Mouse (Mus musculus): Measurements from ENCODE around the gene Npb. TPM values are rescaled to one million over a fixed set of nuclear protein-coding genes. Genes with fewer than 3 reads are reported as not detected.
"Not testable (repeated sequence)": the region's sequence is repeated elsewhere in the genome, so short reads cannot be mapped to it uniquely, and the experiment has no call there.

The Npb gene
- total RNA-seq (2021), result not detected

DNA sequence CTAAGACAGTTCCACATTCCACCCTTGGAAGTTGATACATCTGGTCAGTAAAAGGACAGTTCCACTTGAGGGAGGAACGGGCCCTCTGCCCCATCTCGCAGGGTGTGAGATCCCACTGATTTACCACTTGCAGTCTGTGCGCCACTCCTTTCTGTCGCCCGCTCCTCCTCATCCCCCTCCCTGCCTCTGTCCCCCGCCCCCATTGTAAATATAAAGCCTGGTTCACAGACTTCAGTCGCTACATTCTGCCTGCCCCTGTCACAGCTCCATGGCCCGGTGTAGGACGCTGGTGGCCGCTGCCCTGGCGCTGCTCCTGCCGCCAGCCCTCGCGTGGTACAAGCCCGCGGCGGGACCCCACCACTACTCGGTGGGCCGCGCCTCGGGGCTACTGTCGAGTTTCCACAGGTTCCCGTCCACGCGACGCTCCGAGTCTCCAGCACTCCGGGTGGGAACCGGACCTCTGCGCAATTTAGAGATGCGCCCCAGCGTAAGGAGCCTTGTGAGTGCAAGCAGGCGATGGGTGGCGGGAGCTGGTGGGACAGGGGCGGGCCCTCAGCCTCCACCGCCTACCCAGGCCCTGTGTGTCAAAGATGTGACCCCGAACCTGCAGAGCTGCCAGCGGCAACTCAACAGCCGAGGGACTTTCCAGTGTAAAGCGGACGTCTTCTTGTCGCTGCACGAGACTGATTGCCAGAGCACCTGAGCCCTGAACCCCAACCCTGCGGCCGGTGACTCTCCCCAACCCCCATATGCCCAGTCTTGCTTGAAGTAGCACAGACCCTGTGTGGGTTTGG is at the start of gene Npb:
Gene Npb (plus strand): TSS at position 237 of the 794 bp plus-strand sequence.
- DNase-seq (ENCODE audit: extremely low spot score in 1 of 2, low spot score in 2 of 2), result no peak
- intact Hi-C loops (cut with DNase I), result no loop called here

DNA sequence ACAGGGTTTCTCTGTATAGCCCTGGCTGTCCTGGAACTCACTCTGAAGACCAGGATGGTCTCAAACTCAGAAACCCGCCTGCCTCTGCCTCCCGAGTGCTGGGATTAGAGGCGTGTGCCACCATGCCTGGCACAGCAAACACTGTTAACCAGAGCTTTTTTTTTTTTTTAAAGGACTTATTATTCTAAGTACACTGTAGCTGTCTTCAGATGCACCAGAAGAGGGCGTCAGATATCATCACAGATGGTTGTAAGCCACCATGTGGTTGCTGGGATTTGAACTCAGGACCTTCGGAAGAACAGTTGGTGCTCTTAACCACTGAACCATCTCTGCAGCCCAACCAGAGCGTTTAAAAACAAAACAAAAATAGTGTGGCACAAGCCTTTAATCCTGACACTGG is 49.4 kb upstream of the Npb start:
- DNase-seq (ENCODE audit: extremely low spot score in 1 of 2, low spot score in 2 of 2); intact Hi-C loops (cut with DNase I): not testable (repeated sequence)

DNA sequence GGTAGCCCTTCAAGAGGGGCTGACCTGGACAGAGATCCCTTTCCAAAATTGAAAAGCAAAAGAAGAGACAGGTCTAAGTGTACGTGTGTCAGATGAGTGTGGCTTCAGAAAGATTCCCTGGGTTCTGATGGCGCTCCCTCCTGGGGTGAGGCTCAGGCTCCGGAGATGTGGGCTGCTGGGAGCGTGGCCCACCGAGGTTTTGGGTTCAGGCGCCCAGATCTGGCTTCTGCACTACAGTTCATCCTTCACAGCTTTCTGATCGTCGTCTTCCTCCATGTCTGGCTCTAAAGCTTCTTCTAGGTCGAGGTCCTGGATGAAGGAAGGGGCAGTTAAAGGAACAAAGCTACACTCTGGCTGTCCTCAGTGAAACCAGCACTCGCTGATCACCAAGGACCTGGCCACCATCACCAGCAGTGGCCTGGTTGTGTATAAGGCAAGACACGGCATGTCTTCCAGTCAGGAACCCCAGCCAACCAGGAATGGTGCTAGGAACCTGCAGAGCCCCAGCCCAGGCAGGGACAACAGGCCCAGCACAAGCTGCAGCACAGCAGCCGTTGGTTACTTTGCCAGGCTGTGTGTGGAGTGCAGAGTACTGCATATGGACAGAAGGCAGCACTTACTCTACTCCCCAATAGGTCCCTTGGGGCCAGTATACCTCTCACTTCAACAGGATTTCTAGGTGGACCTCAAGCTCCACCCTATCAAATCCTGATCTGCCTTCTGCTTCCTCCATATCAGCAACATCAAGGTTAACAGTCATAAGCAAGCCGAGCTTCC is 47.1 kb upstream of the Npb start:
- DNase-seq (ENCODE audit: extremely low spot score in 1 of 2, low spot score in 2 of 2), result no peak
- intact Hi-C loops (cut with DNase I), result no loop called here

DNA sequence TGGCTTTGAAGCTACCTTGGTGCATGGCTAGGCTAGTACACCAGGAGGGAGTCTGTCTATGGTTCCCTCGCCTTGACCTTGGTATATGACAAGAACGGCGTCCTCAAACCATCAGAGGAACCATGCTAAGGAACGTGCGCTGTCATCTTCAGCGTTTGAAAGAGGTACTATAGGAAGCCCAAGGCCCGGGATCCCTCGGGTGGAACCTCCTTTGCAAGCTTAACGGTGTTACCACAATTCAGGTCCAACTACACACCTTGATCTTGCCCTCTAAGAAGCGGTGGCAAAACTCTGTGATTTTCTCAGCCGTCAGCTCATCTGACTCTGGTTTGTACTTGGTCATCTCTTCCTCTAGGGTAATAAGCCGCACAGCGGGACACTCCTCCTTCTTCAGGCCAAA is 45.3 kb upstream of the Npb start:
- DNase-seq (ENCODE audit: extremely low spot score in 1 of 2, low spot score in 2 of 2), result no peak
- intact Hi-C loops (cut with DNase I), result no loop called here

DNA sequence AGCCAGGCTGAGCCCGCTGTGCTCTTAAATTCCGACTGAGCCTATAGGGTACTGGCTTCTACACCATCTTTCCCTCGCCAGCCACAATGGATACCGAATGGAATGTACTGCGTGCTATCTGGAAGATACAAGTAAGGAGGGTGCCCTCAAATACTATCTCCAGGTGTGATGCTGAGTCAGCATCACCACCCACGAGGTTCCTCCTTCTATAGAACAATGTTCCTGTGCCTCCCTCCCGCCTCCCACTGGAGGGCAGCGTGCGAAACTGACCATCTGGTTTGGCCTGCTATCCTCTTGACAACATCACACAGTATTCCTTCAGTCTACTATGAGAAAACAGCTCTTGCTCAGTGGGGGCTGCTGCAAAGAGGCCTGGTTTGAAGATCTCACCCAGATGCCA is 43.2 kb upstream of the Npb start:
- no peak for DNase-seq (ENCODE audit: extremely low spot score in 1 of 2, low spot score in 2 of 2)
- intact Hi-C loops (cut with DNase I), result no loop called here

- intact Hi-C loops (cut with DNase I), result no loop called here
These were observed 40.0 kb upstream of the Npb start for GRCm38 (mm10) chr11:120568324-120568723.

DNA sequence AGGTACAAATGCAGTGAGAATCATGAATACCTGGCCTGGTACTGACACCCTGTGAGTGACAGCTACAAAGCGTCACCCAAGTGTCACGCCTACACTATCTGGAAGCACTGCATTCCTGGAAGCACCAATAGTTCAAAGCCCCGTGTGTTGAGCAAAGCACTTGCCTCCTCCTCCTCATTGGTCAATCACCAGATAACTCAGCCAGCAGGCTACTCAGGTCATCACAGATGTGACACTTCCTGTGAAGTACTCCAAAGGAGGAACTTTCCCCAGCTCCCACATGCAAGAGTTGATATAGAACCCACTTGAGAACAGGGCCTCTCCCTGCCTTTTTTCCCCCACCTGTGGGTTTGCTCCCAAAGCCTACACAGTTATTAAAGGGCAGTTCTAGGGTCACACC is 37.2 kb upstream of the Npb start:
- no peak for DNase-seq (ENCODE audit: extremely low spot score in 1 of 2, low spot score in 2 of 2)
- intact Hi-C loops (cut with DNase I), result no loop called here

More at GRCm38 (mm10) chr11:120568324-120568723, 40.0 kb upstream of the Npb start:
- DNase-seq (ENCODE audit: extremely low spot score in 1 of 2, low spot score in 2 of 2), result no peak

DNA sequence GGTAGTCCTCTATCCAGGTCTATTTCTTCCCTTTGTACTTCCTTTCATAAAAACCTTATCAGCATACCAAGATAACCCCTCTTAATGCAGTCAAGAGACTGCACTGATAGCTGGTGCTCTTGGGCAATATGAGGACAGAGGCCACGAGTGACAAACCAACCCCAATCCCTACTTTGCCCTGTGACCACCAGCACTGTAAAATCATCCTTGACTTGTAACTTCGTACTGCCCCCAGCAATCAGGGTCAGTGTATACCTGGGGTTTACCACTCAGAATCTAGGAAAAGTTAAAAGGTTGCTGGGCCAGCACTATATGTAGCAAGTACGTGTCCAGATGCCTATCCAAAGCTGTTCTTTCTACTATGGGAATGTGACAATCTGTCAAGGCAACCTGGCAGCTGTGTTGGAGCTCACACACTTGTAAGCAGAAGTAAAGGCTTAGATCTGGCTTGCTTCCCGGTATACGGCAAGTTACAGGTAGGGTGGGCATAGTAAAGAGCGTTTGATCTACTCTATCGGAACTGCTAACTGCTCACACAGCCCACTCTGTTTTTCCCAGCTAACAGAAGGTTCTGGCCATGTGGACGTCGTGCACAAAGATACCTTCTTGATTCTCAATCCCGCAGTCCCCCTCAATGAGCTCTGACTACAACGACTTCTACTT is 36.4 kb upstream of the Npb start:
- intact Hi-C loops (cut with DNase I), result loop anchor here (2.0 kb wide), 1 partner anchor 53 kb away; no protein-coding TSS in a partner anchor
- no peak for DNase-seq (ENCODE audit: extremely low spot score in 1 of 2, low spot score in 2 of 2)

DNA sequence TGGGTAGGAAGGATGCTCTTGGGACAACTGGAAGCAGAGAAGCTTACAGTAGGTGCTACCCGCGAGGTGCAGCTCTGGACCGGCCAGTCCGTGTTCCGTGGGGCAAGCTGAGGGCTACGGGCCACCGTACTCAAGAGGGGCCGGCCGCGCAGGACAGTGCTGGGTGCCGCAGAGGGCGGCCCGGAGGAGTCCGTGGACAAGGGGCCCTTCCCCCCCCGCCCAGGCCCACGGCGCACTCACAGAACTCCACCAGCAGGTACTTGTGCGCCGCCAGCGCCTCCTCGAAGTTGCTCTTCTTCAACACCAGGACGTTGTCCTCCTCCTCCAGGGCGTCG is 35.9 kb upstream of the Npb start:
- DNase-seq (ENCODE audit: extremely low spot score in 1 of 2, low spot score in 2 of 2), result no peak
- intact Hi-C loops (cut with DNase I), result loop anchor here (2.0 kb wide), 1 partner anchor 54 kb away; no protein-coding TSS in a partner anchor

DNA sequence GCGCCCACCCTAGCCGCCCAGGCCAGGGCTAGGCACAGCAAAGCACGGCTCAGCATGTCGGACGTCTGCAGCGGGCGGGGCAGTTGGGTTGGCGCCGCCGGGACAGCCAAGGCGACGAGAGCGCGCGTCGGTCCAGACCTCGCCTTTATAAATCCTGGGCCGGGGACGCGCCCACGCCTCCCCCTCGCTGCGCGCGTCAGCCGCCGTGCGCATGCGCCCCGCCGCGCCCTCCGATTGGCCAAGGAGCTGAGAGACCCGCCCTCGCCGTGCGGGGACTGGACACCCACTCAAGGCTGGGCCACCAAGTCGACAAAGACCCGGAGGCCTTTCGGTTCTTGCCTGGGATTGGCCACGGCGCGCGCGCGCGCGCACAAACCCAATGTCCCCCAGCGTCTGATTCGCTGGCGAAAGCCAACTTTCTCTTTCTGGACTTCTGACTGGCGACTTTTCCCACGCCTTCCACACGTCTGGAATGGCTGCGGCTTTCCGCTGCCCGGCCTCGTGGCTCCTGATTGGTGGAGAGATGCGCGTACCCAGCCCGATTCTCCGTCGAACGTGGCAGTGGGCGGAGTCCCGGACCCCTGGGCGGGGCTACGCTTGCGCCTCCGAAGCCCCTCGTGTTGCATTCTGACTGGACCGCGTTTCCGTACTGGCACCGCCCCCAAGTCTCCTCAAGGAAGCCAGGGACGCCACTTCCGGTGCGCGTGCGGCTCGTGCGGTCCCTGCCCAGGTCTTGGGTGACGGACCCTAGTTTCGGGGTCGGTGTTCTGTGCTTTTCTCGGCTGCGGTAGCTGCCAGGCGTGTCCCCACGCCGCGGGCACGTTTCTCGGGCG is 35.3 kb upstream of the Npb start, which contains the start of gene P4hb:
Gene P4hb (minus strand): TSS at position 502 of the 833 bp plus-strand sequence.
- intact Hi-C loops (cut with DNase I), result loop anchor here (2.0 kb wide), 1 partner anchor 54 kb away; no protein-coding TSS in a partner anchor
- peak; percentile 100 for DNase-seq (ENCODE audit: extremely low spot score in 1 of 2, low spot score in 2 of 2)

DNA sequence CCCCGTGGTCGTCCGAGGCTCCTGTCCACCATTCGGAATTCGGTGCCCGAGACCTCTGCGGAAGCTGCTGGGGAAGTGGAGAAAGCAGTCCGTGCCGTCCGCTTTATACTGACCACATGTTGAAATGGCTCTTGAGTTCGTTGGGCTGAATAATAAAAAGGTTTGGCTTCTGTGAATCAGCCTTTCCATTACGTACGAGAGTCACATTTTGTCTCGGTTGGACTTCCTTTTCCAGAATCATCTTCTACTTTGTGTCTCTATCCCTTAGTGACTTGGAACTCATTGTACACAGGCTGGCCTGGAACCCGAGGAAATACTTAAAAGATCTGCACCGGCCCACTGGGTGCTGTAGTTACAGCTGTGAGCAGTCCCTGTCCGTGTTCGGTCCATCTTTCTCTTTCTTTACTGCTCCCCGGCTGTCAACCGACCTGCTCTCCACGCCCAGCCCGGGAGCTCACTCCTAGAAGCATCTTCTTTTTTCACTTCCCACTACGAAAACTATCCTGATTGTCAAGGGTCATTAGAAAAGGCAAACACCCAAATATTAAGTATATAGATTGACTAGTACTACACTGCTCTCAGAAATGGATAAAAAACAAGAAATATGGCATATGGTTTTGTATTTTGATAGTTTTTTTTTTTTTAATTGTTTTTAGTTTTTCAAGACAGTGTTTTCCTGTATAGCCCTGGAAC is 34.5 kb upstream of the Npb start:
- intact Hi-C loops (cut with DNase I), result loop anchor here (2.0 kb wide), 1 partner anchor 55 kb away; no protein-coding TSS in a partner anchor
- no peak for DNase-seq (ENCODE audit: extremely low spot score in 1 of 2, low spot score in 2 of 2)

GRCm38 (mm10) chr11:120574278-120574600 is 34.0 kb upstream of the Npb start:
- intact Hi-C loops (cut with DNase I), result no loop called here
- DNase-seq (ENCODE audit: extremely low spot score in 1 of 2, low spot score in 2 of 2), result no peak

DNA sequence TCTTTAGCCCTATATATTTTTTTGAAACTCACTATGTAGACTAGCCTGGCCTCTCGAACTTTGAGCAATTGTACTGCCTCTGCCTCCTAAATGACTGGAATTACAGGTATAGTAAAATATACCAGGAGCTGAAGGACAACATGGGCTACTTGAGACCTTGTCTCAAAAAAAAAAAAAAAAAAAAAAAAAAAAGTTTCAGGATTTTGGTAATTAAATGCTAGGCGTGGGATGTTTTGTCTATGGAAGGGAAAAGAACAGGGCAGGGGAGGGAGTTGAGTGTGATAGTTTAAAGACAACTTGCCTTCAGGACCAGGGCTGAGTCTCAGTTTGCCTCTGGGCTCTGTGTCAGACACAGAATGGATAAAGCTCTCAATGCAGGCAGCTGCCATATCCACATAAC is 33.2 kb upstream of the Npb start:
- no peak for DNase-seq (ENCODE audit: extremely low spot score in 1 of 2, low spot score in 2 of 2)
- intact Hi-C loops (cut with DNase I), result no loop called here

DNA sequence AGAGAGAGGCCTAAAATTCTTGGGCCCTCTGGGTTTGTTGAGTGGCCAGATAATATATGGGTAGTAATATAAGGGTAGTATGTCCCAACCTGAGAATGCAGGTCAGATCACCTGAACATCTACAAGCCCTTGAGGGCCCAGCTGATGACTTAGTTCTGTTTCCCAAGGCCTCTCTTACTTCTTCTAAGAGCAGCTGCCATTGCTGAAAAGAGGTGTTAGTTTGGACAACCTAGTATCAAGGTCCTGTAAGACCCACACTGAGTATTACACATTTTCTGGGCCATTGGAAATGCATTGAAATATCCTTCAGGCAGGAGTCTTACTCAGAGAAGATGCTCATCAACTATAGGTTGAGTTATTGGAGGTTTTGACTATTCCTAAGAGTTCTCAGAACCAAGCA is 32.3 kb upstream of the Npb start:
- DNase-seq (ENCODE audit: extremely low spot score in 1 of 2, low spot score in 2 of 2), result no peak
- intact Hi-C loops (cut with DNase I), result no loop called here

DNA sequence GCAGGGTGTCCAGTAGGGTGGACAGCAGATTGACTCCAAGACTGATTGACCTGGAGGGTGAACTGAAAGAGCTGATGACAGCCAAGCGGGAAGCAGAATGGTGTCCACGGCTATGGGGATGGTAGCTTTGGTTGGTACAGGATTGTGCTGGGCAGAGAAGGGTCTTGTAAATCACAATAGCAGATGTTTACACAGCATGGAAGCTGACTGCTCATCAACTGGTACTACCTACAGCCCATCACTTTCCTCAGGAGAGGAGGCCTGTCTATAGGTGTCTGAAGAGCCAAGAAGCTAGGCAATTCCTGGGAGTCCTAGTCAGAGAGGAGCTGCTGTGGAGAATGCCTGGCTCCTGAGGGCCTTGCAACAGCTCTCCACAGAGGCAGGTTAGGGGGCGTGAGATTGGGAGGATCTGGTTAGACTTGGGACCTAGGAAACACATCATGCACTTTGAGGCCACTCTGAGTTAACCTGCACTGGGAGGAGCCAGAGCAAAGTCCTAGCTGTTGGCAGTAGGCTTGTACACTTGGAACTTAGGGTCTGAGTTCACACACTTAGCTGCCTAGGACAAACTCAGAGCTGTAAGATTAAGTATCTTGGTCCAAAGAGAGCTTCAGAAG is 31.8 kb upstream of the Npb start:
- no peak for DNase-seq (ENCODE audit: extremely low spot score in 1 of 2, low spot score in 2 of 2)
- intact Hi-C loops (cut with DNase I), result no loop called here

DNA sequence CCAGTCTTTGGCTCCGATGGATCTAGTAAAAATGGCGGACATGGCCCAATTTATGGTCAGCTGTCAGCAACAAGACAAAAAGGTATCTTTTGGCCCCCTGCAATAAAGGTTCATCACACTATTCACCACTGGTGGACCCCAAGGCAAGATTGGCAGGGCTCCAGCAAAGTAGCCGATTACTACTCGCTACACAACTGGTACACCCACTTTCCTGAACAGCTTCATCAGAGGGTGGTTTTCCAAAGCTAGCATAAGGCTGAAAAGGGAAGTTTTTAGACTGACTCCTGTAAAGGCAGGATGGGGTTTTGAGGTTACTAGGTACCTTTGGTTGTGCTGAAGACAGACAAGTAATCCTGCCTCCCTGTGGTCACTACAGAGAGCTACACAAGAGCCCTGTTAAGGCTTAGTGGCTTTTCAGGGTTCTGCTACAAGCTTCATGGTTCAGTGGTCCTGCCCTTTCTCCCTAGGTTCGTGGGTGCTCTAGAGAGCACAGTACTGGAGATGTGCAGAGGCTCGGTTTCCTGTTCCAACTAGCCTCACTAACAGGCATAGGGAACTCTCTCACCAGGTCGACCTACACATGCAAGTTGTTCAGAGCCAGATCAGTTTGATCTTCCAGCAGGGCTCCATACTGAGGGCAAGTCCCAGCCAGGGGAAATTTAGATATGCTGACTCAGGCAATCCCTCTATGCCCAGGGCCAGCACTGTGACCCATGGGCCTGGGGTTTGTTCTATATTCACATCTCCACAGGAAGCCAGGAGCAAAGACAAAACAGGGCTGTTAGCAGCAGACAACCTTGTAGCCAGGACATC is 30.9 kb upstream of the Npb start:
- intact Hi-C loops (cut with DNase I), result no loop called here
- peak in 1 of 2 experiments; percentile 55 for DNase-seq (ENCODE audit: extremely low spot score in 1 of 2, low spot score in 2 of 2)

Data from left cerebral cortex, postnatal 10 days (tissue).